Mouse (Mus musculus) urinary bladder, postnatal 25 days (tissue): ENCODE measurements around the gene Cacnb1.

Source experiments
- DNase-seq: peaks from one replicate; pipeline ENCODE4 v3.0.0; 2022; ENCODE audit warnings: low spot score

Gene Cacnb1

DNA sequence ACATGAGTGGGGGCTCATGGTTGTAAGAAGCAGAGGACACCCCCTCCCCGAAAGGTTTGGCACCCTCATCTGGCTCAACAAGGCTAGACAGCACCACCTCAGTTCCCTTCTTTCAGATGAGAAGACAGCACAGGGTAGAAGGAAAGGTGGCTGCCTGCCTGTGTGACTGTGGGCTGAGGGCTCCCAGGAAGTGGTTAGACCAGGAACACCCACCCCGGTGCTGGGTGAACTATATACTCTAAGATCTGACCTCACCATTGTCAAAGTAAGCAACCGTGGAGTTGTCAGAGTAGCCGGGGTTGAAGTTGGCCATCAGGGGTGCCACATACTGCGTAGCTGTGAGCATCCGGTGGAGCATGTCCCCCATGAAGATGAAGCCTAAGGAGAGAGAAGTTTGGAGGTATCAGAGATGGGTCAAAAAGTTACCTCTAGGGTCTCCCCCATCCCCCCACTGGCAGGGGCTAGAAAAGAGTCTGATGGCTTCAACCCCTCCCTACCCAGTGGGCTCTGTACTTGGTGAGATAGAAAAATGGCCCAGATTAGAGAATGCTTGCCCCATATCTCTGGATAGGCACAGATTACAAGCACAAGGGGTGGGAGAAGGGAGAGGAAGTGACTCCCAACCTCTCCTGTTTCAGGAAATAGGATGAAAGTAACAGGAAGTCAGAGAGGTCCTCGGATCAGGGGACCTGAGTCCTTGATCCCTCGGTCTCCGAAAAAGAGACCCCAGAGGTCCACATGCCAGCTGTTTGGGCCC is 67.5 kb downstream of the Cacnb1 start:
- no peak for DNase-seq

- DNase-seq, result no peak
These were observed 68.2 kb downstream of the Cacnb1 start for GRCm38 (mm10) chr11:97954469-97955141.

DNA sequence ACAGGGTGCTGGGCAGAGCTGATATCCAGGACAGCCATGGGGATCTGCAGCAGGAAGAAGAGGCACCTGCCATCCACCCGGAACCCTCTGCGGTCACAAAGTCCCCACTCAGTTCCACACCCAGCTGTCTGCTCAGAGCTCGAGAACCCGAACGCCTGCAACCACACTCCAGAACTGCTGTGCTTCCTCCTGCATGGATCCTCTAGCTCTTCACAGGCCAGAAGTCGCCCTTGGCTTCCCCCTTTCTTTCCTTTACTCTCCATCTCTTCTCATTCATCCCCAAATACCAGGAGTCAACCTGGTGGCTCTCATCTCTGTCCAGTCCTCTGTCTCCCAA is 68.9 kb downstream of the Cacnb1 start:
- no peak for DNase-seq

DNA sequence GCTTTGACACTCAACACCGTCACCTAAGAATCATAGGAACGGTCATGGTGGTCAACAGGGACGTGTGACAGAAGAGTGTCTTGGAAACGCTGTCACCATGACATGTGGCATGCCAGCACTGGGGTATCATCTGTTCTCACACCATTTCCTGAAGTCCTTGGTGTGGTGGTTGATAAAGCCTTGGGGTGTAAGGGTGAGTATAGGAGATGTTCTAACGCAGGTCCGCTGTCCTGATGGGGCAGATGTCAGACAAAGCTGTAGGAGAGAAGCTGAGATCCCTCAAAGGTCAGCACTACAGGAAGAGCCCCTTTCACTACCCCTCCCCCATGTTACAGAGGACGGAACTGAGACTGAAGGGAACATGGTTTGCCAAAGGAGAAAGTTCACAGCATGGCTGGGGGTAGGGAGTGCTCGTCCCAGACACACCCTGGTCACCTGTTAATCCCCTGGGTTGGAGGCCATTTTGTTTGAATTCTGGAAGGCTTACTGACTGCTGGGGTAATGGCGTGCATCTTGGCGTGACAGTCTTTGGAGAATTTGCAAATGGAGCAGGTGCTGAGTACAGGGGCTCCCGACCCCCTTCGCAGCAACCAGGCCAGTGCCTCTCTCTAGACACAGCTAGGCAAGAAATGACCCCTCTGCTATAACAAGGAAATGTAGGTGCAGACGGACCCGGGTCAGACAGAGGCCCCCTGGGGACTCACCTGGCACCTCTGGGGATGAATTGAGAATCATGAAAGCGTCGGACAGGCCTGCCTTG is 69.5 kb downstream of the Cacnb1 start:
- DNase-seq, result no peak

DNA sequence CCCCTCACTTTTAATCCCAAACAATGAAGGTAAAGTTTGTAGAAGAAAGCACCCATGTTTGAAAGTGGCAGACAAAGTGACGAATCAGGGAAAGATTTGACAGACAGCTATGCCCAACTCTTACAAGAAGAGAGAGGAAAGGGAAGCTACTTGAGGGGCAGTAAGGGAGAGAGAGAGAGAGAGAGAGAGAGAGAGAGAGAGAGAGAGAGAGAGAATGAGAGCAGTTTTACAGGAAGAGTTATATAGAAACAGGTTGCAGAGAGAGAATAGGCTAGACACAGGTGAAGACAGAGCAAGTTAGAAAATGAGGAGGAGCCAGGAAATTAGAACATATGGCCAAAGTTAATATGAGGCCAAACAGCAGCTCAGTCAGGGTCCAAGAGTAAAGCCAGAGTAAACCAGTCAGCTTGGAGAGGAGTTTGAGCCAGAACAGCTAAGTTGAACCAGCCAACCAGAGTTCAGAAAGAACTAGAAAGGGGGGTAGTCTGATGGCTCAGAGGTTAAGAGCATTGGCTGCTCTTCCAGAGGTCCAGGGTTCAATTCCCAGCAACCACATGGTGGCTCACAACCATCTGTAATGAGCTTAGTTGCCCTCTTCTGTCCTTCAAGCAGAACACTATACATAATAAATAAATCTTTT is 70.3 kb downstream of the Cacnb1 start:
- no peak for DNase-seq
